Mouse (Mus musculus): ENCODE measurements around the gene Gprin2. TPM values are rescaled to one million over a fixed set of nuclear protein-coding genes. Genes with fewer than 3 reads are reported as not detected.

Gene Gprin2
- polyA plus RNA-seq, 1 experiment, result 0.08 TPM

DNA sequence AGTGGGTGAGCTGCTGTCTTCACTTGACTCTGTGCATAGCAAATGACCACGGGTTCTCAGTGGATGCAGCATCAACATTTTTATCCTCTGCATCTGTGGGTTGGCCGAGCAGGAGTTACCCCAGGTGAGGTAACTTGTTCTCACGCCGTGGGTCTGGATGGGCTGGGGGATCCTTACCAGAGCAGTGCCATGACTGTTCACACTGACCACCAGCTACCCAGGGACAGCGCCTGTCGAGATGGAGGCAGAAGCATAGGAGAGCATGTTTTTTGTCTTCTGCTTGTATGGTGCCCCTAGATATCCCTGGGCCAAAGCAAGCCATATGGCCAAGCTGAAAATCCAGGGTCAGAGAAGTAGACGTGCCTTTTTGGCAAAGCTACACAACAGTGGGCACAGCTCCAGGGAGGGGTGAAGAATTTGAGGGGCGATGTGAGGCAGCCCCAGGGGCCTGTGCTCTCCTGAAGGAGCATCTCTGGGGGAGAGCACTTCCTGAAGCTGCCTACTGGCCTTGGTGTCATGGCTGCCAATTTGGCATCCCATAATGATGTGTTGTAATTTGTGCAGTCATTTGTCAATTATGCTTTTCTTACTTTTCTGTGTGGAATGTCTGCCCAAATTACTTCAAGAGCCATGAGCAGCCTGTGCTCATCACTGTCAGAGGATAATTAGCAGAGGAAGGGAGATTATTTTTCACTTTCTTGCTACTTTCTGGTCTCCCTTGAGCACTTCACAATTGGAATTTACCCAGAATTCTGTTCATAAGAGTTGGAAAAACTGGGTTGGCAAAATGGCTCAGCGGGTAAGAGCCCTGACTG is 31.6 kb upstream of the Gprin2 start:
- H3K4me3 ChIP-seq (ENCODE audit: control insufficient read depth, insufficient read depth, low read length), result no peak overlapping the region
- TF ChIP-seq POLR2A (IDR thresholded peaks at IDR 0.05; ENCODE audit: control insufficient read depth, extremely low read depth, insufficient read depth, low read length, poor library complexity) (no peak), CTCF (IDR thresholded peaks at IDR 0.05; ENCODE audit: borderline replicate concordance, control insufficient read depth, extremely low read depth, insufficient read depth, low read length, poor library complexity) (no peak)
- H3K4me1 ChIP-seq (replicated peaks; ENCODE audit: control insufficient read depth, insufficient read depth, low read length), result no peaks in the 10 kb centered on the region; the same call in 1 of the 2 replicates
- no peak for DNase-seq
- no peaks in the 10 kb centered on the region for H3K27me3 ChIP-seq (ENCODE audit: control insufficient read depth, insufficient read depth, low read length)
- H3K27ac ChIP-seq (ENCODE audit: control insufficient read depth, insufficient read depth, low read length), result no peak overlapping the region
- 96% methylated on average over 9 of the region's 9 CpGs for WGBS
- no peaks in the 10 kb centered on the region for H3K36me3 ChIP-seq (ENCODE audit: control insufficient read depth, insufficient read depth, low read length)

DNA sequence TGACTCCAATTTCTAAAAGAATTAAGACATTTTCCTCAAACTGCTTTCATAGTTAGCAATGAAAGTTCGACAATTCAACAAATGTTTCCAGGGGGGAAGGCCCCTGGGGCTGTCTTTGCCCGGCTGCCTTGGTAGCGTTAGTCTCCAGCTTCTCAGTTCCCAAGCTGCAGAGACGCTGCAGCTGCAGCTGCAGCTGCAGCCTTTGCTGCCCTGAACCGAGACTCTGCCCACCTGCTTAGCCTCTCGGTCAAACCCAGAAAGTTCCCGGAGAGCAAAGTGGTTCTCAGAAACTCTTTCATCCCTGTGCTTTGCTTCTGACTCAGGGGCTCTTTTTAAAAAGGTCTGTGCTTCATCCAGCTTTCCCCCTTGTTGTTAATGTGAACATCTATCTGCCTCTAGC is 30.9 kb upstream of the Gprin2 start:
- Histone ChIP-seq H3K36me3 (ENCODE audit: control insufficient read depth, insufficient read depth, low read length) (no peaks in the 10 kb centered on the region), H3K27me3 (ENCODE audit: control insufficient read depth, insufficient read depth, low read length) (no peaks in the 10 kb centered on the region), H3K27ac (ENCODE audit: control insufficient read depth, insufficient read depth, low read length) (no peak overlapping the region), H3K4me1 (replicated peaks; ENCODE audit: control insufficient read depth, insufficient read depth, low read length) (no peaks in the 10 kb centered on the region; the same call in 1 of the 2 replicates), H3K4me3 (ENCODE audit: control insufficient read depth, insufficient read depth, low read length) (no peak overlapping the region)
- WGBS, result 73% methylated on average over 7 of the region's 7 CpGs
- DNase-seq, result no peak
- TF ChIP-seq POLR2A (IDR thresholded peaks at IDR 0.05; ENCODE audit: control insufficient read depth, extremely low read depth, insufficient read depth, low read length, poor library complexity), result no peak

GRCm38 (mm10) chr14:34228830-34229506 is 27.5 kb upstream of the Gprin2 start:
- TF ChIP-seq CTCF (IDR thresholded peaks at IDR 0.05; ENCODE audit: borderline replicate concordance, control insufficient read depth, extremely low read depth, insufficient read depth, low read length, poor library complexity) (no peak), POLR2A (IDR thresholded peaks at IDR 0.05; ENCODE audit: control insufficient read depth, extremely low read depth, insufficient read depth, low read length, poor library complexity) (no peak)
- H3K27ac ChIP-seq (ENCODE audit: control insufficient read depth, insufficient read depth, low read length), result no peak overlapping the region
- no peaks in the 10 kb centered on the region for H3K27me3 ChIP-seq (ENCODE audit: control insufficient read depth, insufficient read depth, low read length)
- WGBS, result 96% methylated on average over 10 of the region's 10 CpGs
- H3K4me1 ChIP-seq (replicated peaks; ENCODE audit: control insufficient read depth, insufficient read depth, low read length), result no peaks in the 10 kb centered on the region; the same call in 1 of the 2 replicates
- H3K36me3 ChIP-seq (ENCODE audit: control insufficient read depth, insufficient read depth, low read length), result no peaks in the 10 kb centered on the region
- H3K4me3 ChIP-seq (ENCODE audit: control insufficient read depth, insufficient read depth, low read length), result no peak overlapping the region
- no peak for DNase-seq

DNA sequence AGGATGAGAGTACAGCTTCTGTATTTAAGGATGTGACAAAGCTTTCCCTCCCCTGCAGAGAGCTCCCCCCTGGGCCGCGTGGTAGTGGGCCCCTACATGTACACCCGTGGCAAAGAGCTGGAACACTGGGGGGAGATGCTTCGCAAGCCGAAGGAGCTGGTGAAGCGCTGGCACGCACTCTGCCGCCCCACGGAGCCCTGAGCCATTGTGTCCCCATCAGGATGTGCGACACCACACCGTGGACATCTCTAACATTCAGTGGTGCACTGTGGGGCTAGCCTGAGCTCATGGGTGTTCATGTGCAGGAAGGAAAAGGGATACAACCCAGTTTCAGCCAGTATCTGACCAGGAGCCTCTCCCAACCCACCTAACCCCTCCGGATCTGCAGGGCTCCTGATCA is 26.5 kb upstream of the Gprin2 start:
- no peak overlapping the region for H3K4me3 ChIP-seq (ENCODE audit: control insufficient read depth, insufficient read depth, low read length)
- no peaks in the 10 kb centered on the region; the same call in 1 of the 2 replicates for H3K4me1 ChIP-seq (replicated peaks; ENCODE audit: control insufficient read depth, insufficient read depth, low read length)
- TF ChIP-seq CTCF (IDR thresholded peaks at IDR 0.05; ENCODE audit: borderline replicate concordance, control insufficient read depth, extremely low read depth, insufficient read depth, low read length, poor library complexity) (no peak), POLR2A (IDR thresholded peaks at IDR 0.05; ENCODE audit: control insufficient read depth, extremely low read depth, insufficient read depth, low read length, poor library complexity) (no peak)
- H3K36me3 ChIP-seq (ENCODE audit: control insufficient read depth, insufficient read depth, low read length), result no peaks in the 10 kb centered on the region
- no peaks in the 10 kb centered on the region for H3K27me3 ChIP-seq (ENCODE audit: control insufficient read depth, insufficient read depth, low read length)
- no peak overlapping the region for H3K27ac ChIP-seq (ENCODE audit: control insufficient read depth, insufficient read depth, low read length)
- no peak for DNase-seq
- WGBS, result 73% methylated on average over 12 of the region's 12 CpGs

DNA sequence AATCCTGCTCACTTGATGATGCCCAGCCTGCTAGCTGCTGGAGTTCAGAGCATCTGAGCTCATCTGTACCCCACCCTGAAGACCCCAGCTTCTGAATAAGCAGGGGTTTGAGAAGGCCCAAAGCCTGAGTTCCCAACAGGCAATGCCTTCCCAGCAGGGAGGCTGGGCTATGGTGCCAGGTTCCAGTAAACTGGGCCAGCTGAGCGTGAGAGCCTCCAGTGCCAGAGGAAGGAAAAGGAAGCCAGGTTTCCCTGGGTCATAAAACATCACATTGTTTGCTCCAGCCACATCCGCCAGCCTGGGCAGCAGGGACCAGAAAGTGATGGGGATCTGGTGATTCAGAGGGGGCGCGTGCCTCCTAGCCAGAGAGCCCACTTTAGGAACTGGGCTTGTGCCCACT is 25.1 kb upstream of the Gprin2 start:
- no peak overlapping the region for H3K4me3 ChIP-seq (ENCODE audit: control insufficient read depth, insufficient read depth, low read length)
- no peaks in the 10 kb centered on the region for H3K4me1 ChIP-seq (replicated peaks; ENCODE audit: control insufficient read depth, insufficient read depth, low read length)
- no peaks in the 10 kb centered on the region for H3K36me3 ChIP-seq (ENCODE audit: control insufficient read depth, insufficient read depth, low read length)
- no peak for DNase-seq
- H3K27ac ChIP-seq (ENCODE audit: control insufficient read depth, insufficient read depth, low read length), result no peak overlapping the region
- no peaks in the 10 kb centered on the region for H3K27me3 ChIP-seq (ENCODE audit: control insufficient read depth, insufficient read depth, low read length)
- no peak for TF ChIP-seq POLR2A (IDR thresholded peaks at IDR 0.05; ENCODE audit: control insufficient read depth, extremely low read depth, insufficient read depth, low read length, poor library complexity)
- no peak for TF ChIP-seq CTCF (IDR thresholded peaks at IDR 0.05; ENCODE audit: borderline replicate concordance, control insufficient read depth, extremely low read depth, insufficient read depth, low read length, poor library complexity)
- whole genome bisulfite sequencing, result 84% methylated on average over 4 of the region's 4 CpGs

DNA sequence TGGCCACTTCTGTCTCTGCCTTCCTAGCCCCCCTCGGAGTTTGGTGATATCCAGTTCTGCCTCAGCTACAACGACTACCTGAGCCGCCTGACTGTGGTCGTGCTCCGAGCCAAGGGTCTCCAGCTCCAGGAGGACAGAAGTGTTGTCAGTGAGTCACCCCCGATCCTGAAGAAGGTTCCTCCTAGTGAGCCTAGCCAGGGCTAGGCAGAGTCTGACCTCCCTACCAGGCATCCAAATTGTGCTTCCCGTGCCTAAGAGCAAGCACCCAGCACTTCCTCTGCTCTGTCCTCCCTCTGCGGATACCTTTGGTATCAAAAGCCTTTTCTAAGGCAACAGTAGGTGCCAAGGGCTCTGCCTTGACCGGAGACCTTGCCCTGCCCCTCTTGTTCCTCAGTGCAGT is 24.5 kb upstream of the Gprin2 start:
- Histone ChIP-seq H3K4me3 (ENCODE audit: control insufficient read depth, insufficient read depth, low read length) (no peak overlapping the region), H3K4me1 (replicated peaks; ENCODE audit: control insufficient read depth, insufficient read depth, low read length) (no peaks in the 10 kb centered on the region), H3K27ac (ENCODE audit: control insufficient read depth, insufficient read depth, low read length) (no peak overlapping the region), H3K36me3 (ENCODE audit: control insufficient read depth, insufficient read depth, low read length) (no peaks in the 10 kb centered on the region), H3K27me3 (ENCODE audit: control insufficient read depth, insufficient read depth, low read length) (no peaks in the 10 kb centered on the region)
- DNase-seq, result no peak
- 84% methylated on average over 9 of the region's 9 CpGs for WGBS
- no peak for TF ChIP-seq POLR2A (IDR thresholded peaks at IDR 0.05; ENCODE audit: control insufficient read depth, extremely low read depth, insufficient read depth, low read length, poor library complexity)
- no peak for TF ChIP-seq CTCF (IDR thresholded peaks at IDR 0.05; ENCODE audit: borderline replicate concordance, control insufficient read depth, extremely low read depth, insufficient read depth, low read length, poor library complexity)

Measured in thymus, adult 2 months (tissue).